Mouse (Mus musculus) liver, adult 2 months (tissue): ENCODE results near the gene Doxl2.

Experiments used
- CTCF ChIP-seq: fragments of 200-500 bp; IDR thresholded peaks from 2 replicates; pipeline ENCODE4 v1.5.1; 2011; ENCODE audit warnings: low read depth, low read length, control low read depth
- POLR2A ChIP-seq: fragments of 200-500 bp; IDR thresholded peaks from 2 replicates; pipeline ENCODE4 v1.6.1; 2011; ENCODE audit warnings: low read length, control low read depth; ENCODE audit not compliant: insufficient read depth; ENCODE audit errors: extremely low read depth

DNA sequence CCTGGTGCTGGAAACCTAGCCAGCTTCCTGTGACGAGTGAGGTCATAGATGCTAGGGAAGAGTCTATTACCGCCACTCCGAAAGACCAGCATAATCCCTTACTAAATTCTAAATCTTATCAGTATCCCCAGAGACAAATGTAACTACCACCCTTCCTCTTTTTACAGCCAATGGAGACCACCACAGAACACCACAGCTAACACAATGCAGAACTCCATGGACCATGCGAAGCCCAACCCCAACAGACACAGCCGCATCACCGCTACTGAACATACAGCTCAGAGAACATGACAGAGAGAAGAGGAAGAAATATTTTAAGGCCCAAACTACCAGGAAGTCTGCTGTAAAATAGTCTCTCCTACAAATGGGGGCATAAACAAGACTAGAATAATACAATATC, 23.1 kb upstream of the Doxl2 start:
- TF ChIP-seq POLR2A (no peak), CTCF (no peak)
